Mouse (Mus musculus): ENCODE measurements around the gene Ecm2.

Gene Ecm2

DNA sequence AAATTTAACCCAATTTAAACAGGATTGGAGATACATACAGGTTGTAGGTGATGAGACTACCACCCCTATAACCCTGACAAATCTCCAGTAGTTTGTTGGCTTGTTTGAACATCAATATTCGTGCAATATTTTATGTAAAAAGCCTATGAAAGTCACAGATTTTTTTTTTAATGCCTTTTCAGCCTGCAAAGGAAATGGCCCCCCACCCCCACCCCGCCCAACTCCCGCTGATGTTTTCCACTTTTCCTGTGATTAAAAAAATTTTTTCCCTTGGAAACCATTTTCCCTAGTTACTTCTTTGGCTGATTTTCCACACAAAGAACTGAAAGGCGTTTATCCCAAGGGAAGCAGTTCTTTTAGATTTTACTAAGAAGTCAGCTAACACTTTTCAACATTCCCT, at the start of gene Ecm2:
Gene Ecm2 (plus strand): TSS at position 301 of the 400 bp plus-strand sequence.
- no peak for DNase-seq (ENCODE audit: low spot score in 2 of 2)

DNA sequence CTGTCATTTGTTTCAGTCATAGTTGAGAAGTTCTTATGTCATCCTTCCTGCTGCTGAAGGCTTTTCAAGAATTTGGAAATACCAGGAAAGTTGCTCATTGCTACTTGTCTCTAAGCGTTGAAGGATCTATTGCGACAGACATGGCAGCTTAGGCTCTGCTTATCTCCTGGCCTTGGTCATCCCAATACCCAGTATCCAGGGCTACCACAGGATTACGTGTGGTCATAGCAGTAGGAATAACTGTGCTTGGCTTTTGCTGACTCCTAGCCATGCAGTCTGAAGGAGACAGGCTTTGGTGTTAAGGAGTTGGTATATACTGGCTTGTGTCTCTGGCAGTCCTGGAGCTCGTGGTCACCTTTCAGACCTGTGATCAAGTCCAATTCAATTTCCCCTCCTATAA, 44.3 kb upstream of the Ecm2 start:
- DNase-seq (ENCODE audit: low spot score in 2 of 2) = no peak

DNA sequence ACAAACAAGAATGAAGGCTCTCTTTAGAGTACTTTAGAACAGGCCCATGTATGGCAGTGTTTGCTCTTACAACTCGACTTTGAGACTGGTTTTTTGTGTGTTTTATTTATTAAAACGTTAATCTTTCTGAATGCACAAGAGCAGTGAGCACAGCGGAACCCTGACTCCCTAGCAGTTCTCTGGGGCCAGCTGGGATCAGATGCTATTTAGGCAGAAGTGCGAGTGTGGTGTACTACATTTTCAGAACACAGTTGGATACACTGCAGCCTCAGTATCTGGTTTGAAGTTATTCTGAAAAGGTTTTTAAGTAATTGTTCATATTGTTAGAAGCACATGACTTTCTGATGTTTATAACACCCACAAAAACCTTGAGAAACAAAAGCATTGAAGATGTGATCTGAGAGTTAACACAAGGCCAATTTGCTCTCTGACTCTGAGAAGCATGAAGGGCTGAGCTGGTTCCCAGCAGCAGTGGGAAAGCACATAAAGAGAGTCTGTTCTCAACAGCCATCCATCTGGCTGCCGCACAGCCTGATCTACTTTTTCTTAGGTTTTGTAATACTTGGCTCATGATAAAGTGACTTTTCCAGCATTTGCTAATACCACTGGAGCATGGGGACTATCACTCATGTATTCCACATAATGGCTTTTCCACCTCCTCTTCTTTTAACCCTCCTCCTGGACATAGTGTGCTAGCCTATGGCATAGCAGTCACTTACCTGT, 43.8 kb upstream of the Ecm2 start:
- DNase-seq (ENCODE audit: low spot score in 2 of 2) = peak in 1 of 2 experiments; percentile 43

DNA sequence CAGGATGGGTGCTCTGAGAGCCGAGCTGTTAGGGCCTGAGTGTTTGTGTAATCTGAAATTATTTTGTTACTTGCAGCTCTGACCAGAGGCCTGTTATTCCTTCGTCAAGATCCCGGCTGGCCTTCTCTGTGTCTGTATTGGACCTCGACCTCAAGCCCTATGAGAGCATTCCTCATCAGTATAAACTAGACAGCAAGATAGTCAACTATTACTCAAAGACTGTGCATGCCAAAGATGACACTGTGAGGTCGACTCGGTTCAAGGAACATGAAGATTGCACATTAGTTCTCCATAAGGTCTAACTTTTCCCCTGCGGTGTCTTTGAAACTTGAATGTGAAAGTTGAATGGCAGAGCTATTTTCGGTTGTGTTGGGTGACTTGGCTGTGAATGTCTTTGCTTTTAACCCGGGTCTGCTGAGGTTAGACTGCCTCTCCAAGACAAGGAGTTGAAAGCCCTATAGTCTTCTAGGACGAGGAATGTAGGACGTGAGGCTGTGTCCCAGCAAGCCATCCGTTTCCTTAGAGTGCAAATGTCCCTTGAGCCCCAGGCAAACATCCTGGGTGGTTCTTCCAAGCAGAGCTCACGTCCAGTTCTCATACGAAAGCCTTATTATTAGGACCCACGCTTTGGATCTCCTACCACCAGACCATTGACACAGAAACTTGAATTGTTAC, 43.0 kb upstream of the Ecm2 start:
- peak in 1 of 2 experiments; percentile 24 for DNase-seq (ENCODE audit: low spot score in 2 of 2)

DNA sequence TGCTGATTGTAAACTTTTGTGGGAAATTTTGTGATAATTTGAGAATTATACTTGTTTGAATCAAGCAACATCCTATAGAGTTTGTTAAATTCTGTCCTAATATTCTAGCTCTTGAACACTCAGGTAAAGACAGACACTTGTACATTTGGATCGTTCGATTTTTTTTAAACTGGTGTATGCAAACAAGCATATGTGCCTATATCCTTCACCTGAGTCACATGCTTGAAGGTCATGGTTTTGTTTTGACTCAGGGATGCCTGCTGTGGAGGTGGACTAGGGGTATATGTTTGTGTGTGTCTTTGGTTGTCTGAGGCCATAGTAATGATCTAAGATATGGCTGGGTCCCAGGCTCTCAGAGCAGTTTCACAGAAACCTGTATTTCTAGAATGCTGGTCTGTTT, 41.7 kb upstream of the Ecm2 start:
- no peak for DNase-seq (ENCODE audit: low spot score in 2 of 2)

DNA sequence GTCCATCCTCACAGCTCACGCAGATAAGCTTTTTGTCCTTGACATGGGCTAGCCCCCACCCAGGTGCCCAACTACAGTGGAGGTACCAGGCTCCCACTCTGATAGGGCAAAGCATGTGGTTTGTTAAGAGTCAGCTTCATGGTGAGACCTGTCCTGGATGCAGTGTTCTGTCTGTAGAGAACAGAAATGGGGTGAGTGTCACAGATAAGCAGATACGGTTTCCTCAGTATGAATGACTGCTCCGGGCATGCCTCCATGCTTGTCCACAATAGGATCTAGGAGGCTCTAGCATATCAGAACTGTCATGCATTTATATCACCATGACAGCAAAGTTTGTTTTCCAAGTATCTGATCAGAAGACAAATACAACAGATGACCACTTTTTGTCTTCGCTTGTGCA, 38.7 kb upstream of the Ecm2 start:
- DNase-seq (ENCODE audit: low spot score in 2 of 2) = no peak

DNA sequence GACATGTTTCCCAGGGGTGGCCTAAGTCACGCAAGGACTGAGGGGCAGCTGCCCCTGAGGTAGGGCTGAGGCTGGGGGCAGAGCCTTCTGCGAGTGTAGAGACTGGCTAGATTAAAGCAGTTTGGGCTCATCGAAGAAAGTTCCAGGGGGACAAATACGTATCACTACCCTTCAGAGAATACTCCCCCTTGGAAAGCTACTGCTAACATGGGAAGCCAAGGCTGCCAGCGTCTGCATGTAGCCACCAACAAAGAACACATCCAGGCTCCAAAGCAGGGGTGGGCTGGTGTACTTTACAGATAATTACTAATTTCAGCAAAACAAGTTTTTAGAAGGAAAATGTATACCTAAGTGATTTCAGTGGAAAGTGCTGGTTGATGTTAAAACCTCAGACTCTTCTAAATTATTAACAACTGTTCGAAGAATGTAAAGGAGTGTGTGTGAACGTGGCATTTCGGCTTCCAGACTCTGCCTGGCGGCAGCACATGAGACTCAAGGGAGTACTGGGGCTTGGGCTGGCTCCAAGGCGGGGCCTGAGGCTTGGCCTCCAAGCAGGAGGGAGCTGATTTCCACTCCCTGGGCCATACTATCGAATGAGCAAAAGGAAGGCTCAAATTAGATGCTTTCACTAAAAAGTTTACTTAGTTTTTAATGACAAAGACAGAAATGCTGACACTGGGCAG, 38.1 kb upstream of the Ecm2 start:
- peak in 1 of 2 experiments; percentile 73 for DNase-seq (ENCODE audit: low spot score in 2 of 2)

DNA sequence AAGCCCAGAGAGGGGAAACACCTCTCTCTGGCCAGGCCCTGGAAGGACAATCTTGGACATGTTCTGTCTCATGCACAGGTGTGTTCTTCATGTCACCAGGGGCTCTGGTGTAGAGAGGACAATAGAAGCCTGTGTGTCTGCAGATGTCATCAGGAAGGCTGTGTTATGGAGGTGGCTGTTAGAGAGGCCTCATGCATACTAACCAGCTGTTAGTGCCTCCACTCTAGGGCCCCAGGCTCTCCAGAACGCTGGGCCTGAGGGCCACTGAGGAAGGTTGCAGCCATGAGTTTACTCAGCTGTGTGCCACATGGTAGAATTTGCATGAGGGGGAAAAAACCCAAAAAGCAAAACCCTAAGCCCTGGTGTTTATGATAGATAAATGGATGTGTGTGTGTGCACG, 37.0 kb upstream of the Ecm2 start:
- DNase-seq (ENCODE audit: low spot score in 2 of 2) = no peak

DNA sequence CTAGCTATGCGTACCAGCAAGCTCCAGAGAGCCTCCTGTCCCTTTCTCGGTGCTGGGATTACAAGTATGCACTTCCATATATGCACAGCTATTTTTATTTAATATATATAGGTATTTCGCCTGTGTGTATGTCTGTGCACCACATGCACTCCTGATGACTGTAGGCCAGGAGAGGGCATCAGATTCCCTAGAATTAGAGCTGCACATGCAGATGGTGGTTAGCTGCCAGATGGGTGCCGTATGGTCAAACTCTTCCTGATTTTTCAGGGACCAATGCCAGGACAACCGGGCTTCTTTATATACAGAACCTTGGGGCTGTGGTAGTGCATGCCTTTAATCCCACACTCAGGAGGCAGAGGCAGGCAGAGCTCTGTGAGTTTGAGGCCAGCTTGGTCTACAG, 35.6 kb upstream of the Ecm2 start:
- DNase-seq (ENCODE audit: low spot score in 2 of 2) = no peak

DNA sequence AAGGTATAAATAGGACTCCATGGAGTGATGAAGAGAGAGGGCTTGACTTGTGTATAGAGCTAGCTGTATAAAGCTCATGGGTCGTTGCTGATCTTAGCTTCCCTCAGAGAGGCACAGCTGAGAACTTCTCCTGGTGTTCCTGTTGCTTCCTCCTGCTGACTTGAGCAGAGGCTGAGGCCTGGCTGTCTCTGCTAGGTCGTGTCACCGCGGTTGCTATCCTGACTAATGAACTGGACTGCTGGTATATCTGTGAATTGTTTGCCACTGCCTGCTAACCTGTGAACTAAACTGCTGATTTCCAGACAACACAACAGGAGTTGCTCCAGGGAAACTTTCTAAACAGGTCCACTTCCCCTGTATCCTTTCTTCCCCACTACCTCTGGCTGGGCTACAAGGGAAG, 34.3 kb upstream of the Ecm2 start:
- no peak for DNase-seq (ENCODE audit: low spot score in 2 of 2)

DNA sequence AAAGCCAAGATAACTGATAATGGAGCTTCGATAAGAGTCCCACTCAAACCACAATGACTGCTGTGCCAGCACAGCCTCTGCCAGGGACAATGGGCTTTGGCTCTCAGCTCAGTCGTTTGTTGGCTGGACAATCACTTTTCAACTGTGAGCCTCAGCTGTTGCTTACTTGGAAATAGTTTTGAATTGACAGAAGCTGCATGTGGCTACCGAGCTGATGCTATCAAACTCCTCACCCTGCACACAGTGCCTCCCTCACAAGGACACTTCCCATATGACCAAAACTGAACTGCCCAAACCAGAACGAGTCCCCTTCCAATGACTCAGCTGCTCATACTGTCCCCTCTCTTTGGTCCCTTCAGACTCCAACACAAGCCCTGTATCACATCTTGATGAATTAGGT, 33.8 kb upstream of the Ecm2 start:
- DNase-seq (ENCODE audit: low spot score in 2 of 2) = no peak

DNA sequence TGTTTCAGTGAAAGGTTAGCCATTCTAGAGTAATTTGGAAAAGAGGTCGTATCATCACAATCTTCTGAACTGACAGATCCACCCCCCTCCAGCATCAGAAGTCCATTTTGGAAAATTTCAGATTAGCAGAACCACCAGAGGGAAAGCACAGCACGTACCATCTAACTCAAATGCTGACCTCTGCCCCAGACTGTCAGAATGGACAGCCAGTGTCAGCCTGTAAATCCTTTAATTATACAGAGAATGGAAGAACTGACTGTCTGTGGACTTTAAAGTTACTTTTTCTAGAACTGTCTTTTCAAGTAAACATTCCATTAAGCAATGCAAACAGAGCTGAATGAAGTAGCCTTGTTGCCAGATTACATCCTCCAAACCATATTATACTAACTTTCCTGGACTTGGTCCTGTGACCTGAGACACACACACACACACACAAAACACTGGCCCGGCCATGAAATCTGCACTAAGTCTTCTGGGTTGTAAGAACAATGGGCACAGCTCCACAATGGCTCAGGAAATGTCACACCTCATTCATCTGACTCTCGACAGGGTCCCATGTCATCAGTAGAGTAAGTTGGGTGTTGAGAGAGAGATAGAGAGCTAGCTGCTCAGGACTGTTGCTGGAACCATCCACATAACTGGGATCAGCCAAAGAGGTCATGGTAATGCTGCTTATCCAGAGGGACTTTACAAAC, 32.5 kb upstream of the Ecm2 start:
- DNase-seq (ENCODE audit: low spot score in 2 of 2) = no peak

DNA sequence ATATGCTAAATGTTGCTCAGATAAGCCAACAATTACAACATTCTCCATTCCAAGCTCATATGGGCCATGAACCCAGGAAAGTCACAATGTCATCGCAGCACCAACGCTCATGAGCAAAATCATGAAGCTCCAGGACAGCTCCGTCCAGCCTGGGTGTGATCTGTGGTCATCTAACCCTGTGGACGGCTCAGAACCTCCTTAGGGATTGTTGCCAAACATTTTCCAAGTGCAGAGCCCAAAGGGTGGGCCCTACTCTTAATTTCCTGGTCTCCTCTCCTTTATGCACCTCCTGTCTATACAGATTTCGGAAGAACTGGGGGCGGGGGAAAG, 32.0 kb upstream of the Ecm2 start:
- DNase-seq (ENCODE audit: low spot score in 2 of 2) = no peak

DNA sequence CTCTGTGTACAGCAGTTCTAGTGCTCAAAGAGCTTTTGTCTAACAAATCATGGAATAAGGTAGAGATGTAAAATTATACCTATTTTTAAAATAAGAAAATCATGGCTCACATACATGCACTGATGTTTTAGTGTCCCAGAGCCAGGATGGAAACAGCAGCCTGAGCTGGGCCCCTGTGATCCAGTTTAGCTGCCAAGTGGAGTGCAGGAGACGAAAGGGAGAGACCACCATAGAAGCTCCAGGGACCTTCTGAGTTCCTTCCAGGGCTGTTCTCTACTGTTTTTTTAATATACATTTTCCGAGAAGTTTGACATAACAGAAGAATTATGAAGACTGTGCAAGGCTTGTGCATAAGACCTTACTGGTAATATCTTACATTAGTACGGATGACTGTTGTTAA, 26.7 kb upstream of the Ecm2 start:
- no peak for DNase-seq (ENCODE audit: low spot score in 2 of 2)

DNA sequence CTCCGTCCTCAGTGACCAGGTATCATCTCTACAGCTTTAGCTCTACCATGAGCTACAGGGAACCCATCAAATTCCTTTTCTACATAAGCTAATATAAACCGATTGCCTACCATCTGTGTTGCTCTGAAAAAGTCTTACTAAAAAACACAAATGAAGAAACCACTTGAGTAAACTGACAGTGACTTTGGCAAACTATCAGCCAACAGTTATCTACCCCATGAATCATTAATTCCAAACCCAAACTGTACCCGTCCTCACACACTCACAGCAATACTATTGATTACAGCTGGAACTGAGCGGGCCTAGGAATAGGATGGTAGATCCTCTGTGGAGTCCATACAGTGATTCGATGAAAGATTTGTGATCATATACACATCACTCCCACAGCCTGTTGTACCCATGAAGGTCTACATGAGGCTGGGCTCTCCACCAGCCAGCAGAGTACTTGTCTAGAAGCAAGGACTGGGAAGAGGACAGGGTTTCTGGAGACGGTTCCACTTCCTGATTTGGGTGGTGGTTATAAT, 25.7 kb upstream of the Ecm2 start:
- no peak for DNase-seq (ENCODE audit: low spot score in 2 of 2)

DNA sequence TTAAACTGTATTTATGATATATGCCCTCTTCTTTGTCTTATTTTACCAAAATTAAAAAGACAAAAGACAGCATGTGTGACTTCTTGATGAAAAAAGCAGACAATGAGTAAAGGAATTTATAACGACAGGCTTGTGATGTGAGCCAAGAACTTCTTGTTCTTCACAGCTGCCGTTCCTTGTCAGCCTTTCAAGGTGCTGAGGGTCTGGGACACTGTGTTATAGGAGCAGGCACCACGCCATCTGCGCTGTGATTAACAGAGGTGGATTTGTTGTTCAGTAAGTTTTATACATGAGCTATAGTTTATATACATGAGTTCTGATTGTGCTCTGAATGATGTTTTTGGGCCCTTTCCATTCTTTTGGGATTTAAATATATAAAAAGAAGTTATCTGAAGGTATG, 25.2 kb upstream of the Ecm2 start:
- DNase-seq (ENCODE audit: low spot score in 2 of 2) = no peak

DNA sequence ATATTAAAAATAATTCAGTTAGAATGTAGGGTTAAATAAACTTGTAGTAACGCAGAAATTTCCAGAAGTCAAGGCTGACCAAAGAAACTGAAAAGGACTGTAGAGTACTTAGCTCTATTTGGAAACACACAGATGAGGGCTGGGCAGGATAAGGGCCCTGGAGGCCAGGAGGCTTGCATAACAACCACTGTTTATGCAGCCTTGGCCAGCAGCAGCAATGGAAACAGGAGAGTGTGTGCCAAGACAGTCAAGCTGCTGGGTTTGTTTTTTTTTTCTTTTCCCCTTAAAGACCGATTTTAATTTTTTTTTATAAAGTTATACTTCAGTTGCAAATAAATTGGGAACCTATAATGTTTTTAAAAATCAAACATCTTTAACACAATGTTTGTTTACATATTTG, 24.6 kb upstream of the Ecm2 start:
- DNase-seq (ENCODE audit: low spot score in 2 of 2) = peak; percentile 56 to 84

DNA sequence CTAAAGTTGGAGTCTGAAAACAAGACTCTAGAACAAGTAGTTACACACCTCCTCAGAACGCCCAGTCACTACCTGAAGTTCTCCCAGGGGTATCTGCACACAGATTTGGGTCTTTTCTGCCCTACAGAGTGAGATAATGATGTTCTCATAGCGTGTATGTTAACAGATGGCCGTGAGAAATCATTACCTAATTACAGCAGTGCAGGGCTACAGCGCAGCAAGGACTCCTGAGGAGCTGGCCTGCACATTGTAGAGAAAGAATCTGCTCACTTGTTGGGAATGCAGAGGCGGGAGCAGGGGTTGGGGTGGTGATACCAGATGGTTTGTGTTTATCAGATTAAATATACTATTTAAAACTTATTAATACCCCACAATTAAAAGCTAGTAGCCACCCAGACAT, 24.1 kb upstream of the Ecm2 start:
- DNase-seq (ENCODE audit: low spot score in 2 of 2) = peak in 1 of 2 experiments; percentile 30

DNA sequence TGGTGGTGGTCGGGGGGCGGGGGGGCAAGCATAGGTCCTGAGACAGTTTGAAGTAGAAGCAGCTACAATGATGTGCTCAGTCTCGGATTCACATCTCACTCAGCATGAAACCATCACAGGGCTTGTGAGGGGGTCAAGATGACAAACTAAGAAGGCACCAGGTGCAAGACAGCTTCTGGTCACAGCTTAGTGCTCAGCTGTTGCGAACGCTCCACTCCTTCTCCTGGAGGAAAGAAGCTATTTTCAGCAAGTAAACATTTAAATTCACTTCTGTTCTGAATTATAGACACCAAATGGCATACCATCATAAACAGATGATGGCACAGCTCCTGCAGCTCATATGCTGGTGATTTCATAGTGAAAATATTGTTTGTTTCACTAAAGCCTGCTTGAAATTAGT, 19.2 kb upstream of the Ecm2 start:
- DNase-seq (ENCODE audit: low spot score in 2 of 2) = no peak

DNA sequence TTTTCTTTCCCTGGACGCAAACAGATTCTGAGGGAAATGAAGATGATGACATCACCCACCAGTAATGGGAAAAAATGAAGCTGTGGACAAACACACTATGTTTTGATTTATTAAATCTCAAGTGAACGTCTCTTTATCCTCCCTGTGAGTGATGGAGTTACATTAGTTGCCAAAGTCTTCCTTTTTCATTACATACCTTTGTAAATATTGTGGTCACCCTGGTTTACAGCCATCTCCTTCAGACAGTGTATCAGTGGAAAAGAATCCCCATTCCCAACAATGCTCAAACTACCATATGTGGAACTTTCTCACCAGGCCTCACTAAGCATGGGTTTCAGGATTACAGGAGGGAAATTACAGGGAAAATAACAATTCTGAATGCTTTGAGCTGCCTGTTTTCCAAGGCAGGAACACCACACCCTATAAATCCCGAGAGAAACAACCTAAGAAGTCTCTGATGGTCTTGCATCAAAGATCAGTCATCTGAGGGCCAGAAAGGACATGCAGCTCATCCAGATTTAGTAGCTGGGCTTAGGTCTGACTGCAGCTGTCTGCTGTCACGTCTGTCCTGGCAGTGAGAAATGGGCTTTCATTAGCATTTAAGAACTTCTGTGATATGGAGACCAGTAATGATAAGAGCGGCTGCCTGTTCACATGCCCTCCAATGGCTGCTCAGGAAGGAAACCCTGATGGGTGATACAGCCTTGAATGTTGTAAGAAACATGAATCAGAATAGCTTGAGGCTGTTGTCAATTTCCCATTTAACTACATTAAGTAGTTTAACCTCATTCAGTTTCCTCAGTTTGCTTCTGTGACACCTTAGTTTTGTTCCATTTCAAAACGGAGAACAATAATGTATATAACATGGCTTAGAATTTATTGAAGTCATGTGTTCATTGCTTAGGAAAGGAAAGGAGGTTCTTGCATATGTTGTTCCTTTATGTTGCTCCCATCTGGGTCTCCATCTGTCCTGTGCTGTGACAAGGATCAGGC, 11.9 kb upstream of the Ecm2 start, which contains the start of gene Tes3-ps:
Gene Tes3-ps (plus strand): TSS at position 943 of the 993 bp plus-strand sequence.
- DNase-seq (ENCODE audit: low spot score in 2 of 2) = no peak

DNA sequence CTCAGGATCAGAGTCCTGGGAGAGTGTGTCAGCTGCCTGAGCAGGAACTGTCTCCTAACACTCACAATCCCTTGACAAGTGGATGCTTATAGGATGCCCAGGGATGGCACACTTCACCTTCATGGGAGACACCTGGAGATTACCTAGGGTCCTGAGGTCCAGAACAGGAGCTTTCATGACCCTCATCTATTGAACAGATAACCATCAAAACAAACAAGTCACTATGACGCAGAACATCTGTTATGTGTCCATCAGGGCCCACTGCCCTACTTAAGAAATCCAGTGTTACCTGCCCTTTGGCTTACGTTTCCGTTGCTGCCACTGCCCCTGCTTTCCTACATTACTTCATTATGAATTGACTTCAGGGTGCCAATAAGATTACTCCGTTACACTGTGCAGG, 1.2 kb downstream of the Ecm2 start:
- DNase-seq (ENCODE audit: low spot score in 2 of 2) = no peak
